Mouse (Mus musculus) stomach, postnatal 0 days (tissue): ENCODE data around the gene Podxl2. TPM values are rescaled to one million over a fixed set of nuclear protein-coding genes. Genes with fewer than 3 reads are reported as not detected.

Experiments used
- ATAC-seq: fragments of 200-750 bp; cut with Nextera tagmentation; 2 replicates; pipeline ENCODE4 v1.8.0; 2017; ENCODE audit not compliant: low FRiP score, low TSS enrichment
- DNase-seq: peaks from one replicate; pipeline ENCODE4 v3.0.0-alpha.2; 2016; ENCODE audit warnings: low spot score
- H3K27ac ChIP-seq: fragments of 300-500 bp; sonication (generic); replicated peaks from 2 replicates; pipeline ENCODE4 v1.5.1; 2014; ENCODE audit warnings: mild to moderate bottlenecking, control low read depth
- H3K27me3 ChIP-seq: fragments of 300-500 bp; sonication (generic); 2 replicates; pipeline ENCODE4 v1.6.1; 2014; ENCODE audit warnings: low read length; ENCODE audit not compliant: control insufficient read depth, insufficient read depth
- H3K36me3 ChIP-seq: fragments of 300-500 bp; sonication (generic); 2 replicates; pipeline ENCODE4 v1.6.1; 2014; ENCODE audit warnings: low read length, mixed read lengths; ENCODE audit not compliant: control insufficient read depth, insufficient read depth
- H3K4me1 ChIP-seq: fragments of 300-500 bp; sonication (generic); replicated peaks from 2 replicates; pipeline ENCODE4 v1.6.1; 2014; ENCODE audit warnings: antibody characterized with exemption; ENCODE audit not compliant: control insufficient read depth, insufficient read depth
- H3K4me2 ChIP-seq: fragments of 300-500 bp; sonication (generic); replicated peaks from 2 replicates; pipeline ENCODE4 v1.6.1; 2014; ENCODE audit warnings: low read depth, mild to moderate bottlenecking, control low read depth, moderate library complexity
- H3K4me3 ChIP-seq: fragments of 300-500 bp; sonication (generic); 2 replicates; pipeline ENCODE4 v1.5.1; 2014; ENCODE audit warnings: low read depth, low read length, control low read depth
- H3K9ac ChIP-seq: fragments of 300-500 bp; sonication (generic); 2 replicates; pipeline ENCODE4 v1.6.1; 2014; ENCODE audit warnings: mild to moderate bottlenecking, low read length, control low read depth, mixed read lengths
- H3K9me3 ChIP-seq: fragments of 300-500 bp; sonication (generic); 2 replicates; pipeline ENCODE4 v1.6.1; 2016; ENCODE audit warnings: low read length; ENCODE audit not compliant: control insufficient read depth
- CTCF ChIP-seq: IDR thresholded peaks from 2 replicates; pipeline ENCODE4 v1.5.1; 2016; ENCODE audit warnings: antibody characterized with exemption, low read depth, mild to moderate bottlenecking, moderate library complexity
- EP300 ChIP-seq: optimal IDR thresholded peaks from 2 replicates; pipeline ENCODE3; 2016; ENCODE audit warnings: antibody characterized with exemption
- WGBS: fragments of 180-500 bp; shearing (Covaris S2); extraction: QIAGEN DNeasy Blood & Tissue Kit; methylation state at CpG from one replicate; pipeline ENCODE4 v1.1.7; 2014; 5-methylcytosine and 5-hydroxymethylcytosine counted together
- polyA plus RNA-seq: library from polyadenylated mRNA; unstranded; fragments of >200 nt; fragmentation: Nextera tagmentation; extraction: Ambion mirVana; gene quantifications from 2 replicates; pipeline ENCODE4 v1.2.1, GENCODE M21; 2015

Podxl2 gene
- polyA plus RNA-seq, 1 experiment from 2014 or later: 31.4 TPM

GRCm38 (mm10) chr6:88840211-88840610 lies 34.6 kb downstream of the Podxl2 start:
- H3K4me3 ChIP-seq: no peak overlapping the region
- no peaks in the 10 kb centered on the region for H3K9me3 ChIP-seq
- H3K4me2 ChIP-seq: no peak overlapping the region; the same call in 1 of the 2 replicates
- H3K4me1 ChIP-seq: peaks cover 4% of the 10 kb centered on the region; the same call in 1 of the 2 replicates
- no peak overlapping the region for H3K27ac ChIP-seq
- no peak for DNase-seq
- no peak overlapping the region for H3K9ac ChIP-seq
- H3K27me3 ChIP-seq: no peaks in the 10 kb centered on the region
- 80% methylated on average over 3 of the region's 3 CpGs for WGBS
- TF ChIP-seq EP300 (no peak), CTCF (no peak)
- peaks cover 9% of the 10 kb centered on the region; the same call in 1 of the 2 replicates for H3K36me3 ChIP-seq
- ATAC-seq: no peak

DNA sequence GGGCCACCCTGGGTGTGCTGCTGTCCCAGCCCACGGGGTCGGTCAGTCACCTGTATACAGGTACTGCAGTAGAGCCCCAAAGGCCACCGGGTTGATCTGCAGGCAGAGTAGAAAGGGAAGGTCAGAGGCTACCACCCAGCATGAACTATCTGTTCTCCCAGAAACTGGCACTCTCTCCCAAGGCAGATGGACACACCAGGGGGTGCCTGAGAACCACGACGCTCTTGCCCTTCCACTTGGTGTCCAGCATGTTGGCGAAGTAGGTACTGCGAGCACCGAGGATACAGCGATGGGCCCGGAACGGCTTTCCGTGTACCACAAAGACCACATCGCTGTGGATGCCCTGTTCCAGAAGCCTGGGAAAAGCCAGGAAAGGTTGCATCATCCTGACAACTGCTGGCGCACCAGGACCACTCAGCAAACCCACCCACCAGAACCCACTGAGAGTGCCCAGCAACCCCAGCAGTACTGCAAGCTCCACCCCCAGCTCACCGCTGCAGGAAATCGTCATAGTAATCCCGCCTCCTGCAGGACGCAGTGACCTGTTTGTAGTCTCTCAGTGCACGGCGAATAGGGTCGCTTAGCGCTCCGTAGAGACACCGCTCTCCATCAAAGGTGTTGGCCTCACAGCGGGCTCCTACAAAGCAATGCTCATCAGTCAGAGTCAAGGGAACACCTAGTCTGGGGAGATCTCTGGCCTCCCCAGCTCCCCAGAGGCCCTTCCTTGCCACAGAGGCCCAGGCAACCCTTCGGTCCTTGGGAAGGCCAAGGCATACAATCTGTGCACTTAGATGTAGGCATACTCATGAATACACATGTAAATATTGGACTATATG lies 35.5 kb downstream of the Podxl2 start:
- Histone ChIP-seq H3K4me3 (no peak overlapping the region), H3K27me3 (no peaks in the 10 kb centered on the region), H3K4me2 (no peak overlapping the region), H3K9ac (no peak overlapping the region), H3K36me3 (peaks cover 9% of the 10 kb centered on the region; the same call in 1 of the 2 replicates), H3K9me3 (no peaks in the 10 kb centered on the region), H3K4me1 (peaks cover 4% of the 10 kb centered on the region; the same call in 1 of the 2 replicates), H3K27ac (no peak overlapping the region)
- WGBS: 86% methylated on average over 26 of the region's 26 CpGs
- no peak for ATAC-seq
- no peak for TF ChIP-seq CTCF
- no peak for DNase-seq

DNA sequence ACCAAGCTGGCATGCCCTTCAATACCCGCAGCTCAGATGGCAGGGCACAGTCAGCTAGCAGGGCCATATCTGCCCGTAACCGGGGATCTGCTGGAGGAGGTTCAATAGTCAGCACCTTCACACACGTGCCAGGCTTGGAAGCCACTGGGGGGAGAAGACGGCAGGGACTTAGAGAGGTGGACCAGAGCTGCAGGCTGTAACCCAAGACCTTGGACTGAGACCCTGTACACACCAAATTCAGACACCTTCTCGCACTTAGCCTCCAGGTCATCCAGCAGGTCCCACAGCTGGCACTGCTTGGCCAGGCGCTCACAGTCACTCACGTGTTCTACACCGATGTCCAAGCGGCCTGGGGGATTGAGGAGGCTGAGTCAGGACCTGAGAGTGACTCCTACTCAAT lies 36.2 kb downstream of the Podxl2 start:
- no peak overlapping the region for H3K9ac ChIP-seq
- ATAC-seq (no peak), DNase-seq (no peak)
- no peaks in the 10 kb centered on the region for H3K9me3 ChIP-seq
- 95% methylated on average over 10 of the region's 10 CpGs for WGBS
- H3K27me3 ChIP-seq: no peaks in the 10 kb centered on the region
- no peak overlapping the region for H3K4me3 ChIP-seq
- H3K4me1 ChIP-seq: peaks cover 4% of the 10 kb centered on the region; the same call in 1 of the 2 replicates
- H3K4me2 ChIP-seq: no peak overlapping the region
- no peak overlapping the region for H3K27ac ChIP-seq
- no peak for TF ChIP-seq EP300
- TF ChIP-seq CTCF: no peak
- peaks cover 9% of the 10 kb centered on the region; the same call in 1 of the 2 replicates for H3K36me3 ChIP-seq

- Histone ChIP-seq H3K4me1 (peaks cover 4% of the 10 kb centered on the region; the same call in 1 of the 2 replicates), H3K36me3 (peaks cover 9% of the 10 kb centered on the region; the same call in 1 of the 2 replicates), H3K9me3 (no peaks in the 10 kb centered on the region), H3K27me3 (no peaks in the 10 kb centered on the region), H3K4me2 (no peak overlapping the region), H3K27ac (no peak overlapping the region), H3K9ac (no peak overlapping the region), H3K4me3 (no peak overlapping the region)
- 96% methylated on average over 12 of the region's 12 CpGs for WGBS
- TF ChIP-seq EP300 (no peak), CTCF (no peak)
- DNase-seq (no peak), ATAC-seq (no peak)
Observed at GRCm38 (mm10) chr6:88837999-88838398, 36.8 kb downstream of the Podxl2 start.

GRCm38 (mm10) chr6:88836178-88836819 lies 38.5 kb downstream of the Podxl2 start:
- no peaks in the 10 kb centered on the region for H3K27me3 ChIP-seq
- no peak overlapping the region for H3K4me3 ChIP-seq
- no peak overlapping the region for H3K4me2 ChIP-seq
- peaks cover 4% of the 10 kb centered on the region; the same call in 1 of the 2 replicates for H3K4me1 ChIP-seq
- no peak overlapping the region for H3K9ac ChIP-seq
- peaks cover 9% of the 10 kb centered on the region; the same call in 1 of the 2 replicates for H3K36me3 ChIP-seq
- 87% methylated on average over 28 of the region's 28 CpGs for WGBS
- DNase-seq (no peak), ATAC-seq (no peak)
- no peak for TF ChIP-seq CTCF
- TF ChIP-seq EP300: no peak
- no peaks in the 10 kb centered on the region for H3K9me3 ChIP-seq
- no peak overlapping the region for H3K27ac ChIP-seq

GRCm38 (mm10) chr6:88835047-88835446 lies 39.8 kb downstream of the Podxl2 start:
- 72% methylated on average over 5 of the region's 5 CpGs for WGBS
- no peak for DNase-seq
- no peaks in the 10 kb centered on the region for H3K9me3 ChIP-seq
- H3K4me2 ChIP-seq: no peak overlapping the region
- TF ChIP-seq EP300 (no peak), CTCF (no peak)
- H3K36me3 ChIP-seq: peaks cover 9% of the 10 kb centered on the region; the same call in 1 of the 2 replicates
- H3K9ac ChIP-seq: no peak overlapping the region
- H3K4me3 ChIP-seq: no peak overlapping the region
- H3K4me1 ChIP-seq: no peaks in the 10 kb centered on the region
- H3K27me3 ChIP-seq: no peaks in the 10 kb centered on the region
- no peak for ATAC-seq
- H3K27ac ChIP-seq: no peak overlapping the region
